Mouse (Mus musculus) heart, adult 8-10 months (tissue): ENCODE measurements around the gene Asap2. TPM values are rescaled to one million over a fixed set of nuclear protein-coding genes. Genes with fewer than 3 reads are reported as not detected.
"Not testable (repeated sequence)": the region's sequence is repeated elsewhere in the genome, so short reads cannot be mapped to it uniquely, and the experiment has no call there.

ENCODE experiments used
- DNase-seq: peaks from one replicate; pipeline ENCODE4 v3.0.0; 2022; ENCODE audit warnings: low spot score
- total RNA-seq, 4 experiments: library from RNA; stranded (reverse); gene quantifications; 2 replicates each; pipeline ENCODE4 v1.2.4; 2022

Asap2 gene
- total RNA-seq, result 10 to 100 TPM in 2 of 4 experiments, 1 to 10 TPM in 2; 9.0 to 10.3 (median 10.0) TPM

DNA sequence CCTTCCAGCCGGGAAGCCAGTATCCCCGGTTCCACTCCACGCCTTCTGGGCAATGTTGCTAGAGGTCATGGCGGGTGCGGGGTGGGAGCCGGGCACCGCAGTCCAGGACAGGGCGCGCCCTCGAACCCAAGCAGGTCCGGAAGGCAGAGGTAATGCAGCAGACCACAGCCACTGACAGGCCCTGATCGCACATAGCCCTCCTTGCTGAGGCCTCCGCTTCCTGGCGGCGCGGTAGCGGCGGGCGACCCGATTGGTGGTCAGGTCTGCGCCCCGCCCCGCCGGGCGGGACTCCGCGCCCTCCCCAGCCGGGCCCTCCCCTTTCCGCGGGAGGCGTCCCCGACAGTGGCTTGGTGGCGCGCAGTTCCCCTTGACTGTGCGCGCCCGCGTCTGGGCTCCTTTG is at the start of gene Asap2:
TSS of gene Asap2 (plus strand) at position 328 of the 400 bp plus-strand sequence.
- peak; percentile 52 for DNase-seq

DNA sequence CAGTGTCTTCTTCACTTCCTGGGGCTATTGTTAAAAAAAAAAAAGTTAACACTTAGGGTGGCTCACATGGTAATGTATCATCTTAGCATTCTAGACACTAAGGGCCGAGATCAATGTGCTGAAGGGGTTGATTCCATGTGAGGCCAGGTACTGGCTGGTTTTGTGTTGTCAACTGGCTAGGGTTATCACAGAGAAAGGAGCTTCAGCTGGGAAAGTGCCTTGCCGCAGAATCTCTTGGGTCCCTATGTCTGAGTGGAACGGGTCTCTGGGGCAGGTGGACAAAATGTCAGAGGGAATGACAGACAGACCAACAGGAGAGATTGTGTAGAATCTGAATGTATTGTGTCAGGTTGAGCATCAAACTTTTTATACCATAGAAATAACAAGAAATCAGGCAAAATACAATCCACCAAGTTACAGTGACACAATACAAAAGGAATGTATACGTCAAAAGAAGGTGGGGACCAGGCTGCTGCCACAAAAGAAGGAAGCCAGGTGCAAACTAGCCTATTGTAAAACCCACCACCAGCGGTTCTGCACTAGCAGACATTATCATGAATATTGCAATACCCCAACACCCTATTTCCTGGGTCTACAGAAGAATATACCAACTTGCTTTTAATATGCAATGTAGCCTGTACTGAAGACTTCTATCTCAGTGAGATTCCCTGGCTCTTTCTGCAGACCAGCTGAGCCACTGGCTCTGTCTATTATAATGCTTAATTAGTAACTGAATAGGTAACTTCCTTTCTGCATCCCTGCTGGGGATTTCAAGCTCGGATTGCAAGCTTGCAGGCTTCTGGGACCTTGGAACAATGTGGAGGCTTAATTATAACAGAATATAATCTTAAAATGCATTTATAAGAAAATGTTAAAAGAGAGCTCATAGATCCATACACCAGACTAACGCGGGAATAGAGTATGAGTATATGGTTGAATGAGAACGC is 42.9 kb upstream of the Asap2 start:
- DNase-seq, result not testable (repeated sequence)

DNA sequence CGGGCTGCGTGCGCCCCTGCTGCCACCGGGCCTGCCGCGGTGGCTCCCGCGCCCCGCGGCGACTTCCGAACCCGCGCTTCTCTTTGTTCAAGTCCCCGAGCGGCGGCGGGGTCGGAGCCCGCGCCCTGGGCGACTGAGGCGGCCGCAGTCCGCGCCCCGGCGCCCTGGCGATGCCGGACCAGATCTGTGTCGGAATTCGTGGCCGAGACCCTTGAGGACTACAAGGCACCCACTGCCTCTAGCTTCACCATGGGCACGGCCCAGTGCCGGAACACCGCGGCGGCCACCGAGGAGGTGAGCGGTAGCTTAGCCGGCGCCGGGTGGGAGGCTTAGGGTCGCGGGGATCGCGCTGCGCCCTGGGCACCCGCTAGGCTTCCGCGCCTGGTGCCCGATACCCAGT is 320 bp downstream of the Asap2 start:
- not testable (repeated sequence) for DNase-seq

DNA sequence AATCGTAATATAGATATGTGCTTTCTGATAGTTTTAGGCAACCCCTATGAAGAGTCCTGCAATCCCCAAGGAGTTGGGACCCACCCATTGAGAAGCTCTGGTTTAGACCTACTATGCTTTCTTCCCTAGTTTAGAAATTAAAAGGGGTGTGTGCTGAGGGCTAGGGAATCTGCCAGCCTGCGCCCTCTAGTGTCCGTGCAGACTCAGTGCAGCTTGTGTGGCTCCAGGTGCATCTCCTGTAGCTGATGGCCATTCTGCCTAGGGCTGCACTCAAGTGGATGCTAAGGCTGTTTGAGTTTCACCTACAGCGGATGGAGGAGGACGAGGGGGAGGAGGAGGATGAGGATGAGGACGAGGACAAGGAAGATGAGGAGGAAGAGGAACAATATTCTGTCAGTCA is 40.6 kb downstream of the Asap2 start:
- DNase-seq, result not testable (repeated sequence)

DNA sequence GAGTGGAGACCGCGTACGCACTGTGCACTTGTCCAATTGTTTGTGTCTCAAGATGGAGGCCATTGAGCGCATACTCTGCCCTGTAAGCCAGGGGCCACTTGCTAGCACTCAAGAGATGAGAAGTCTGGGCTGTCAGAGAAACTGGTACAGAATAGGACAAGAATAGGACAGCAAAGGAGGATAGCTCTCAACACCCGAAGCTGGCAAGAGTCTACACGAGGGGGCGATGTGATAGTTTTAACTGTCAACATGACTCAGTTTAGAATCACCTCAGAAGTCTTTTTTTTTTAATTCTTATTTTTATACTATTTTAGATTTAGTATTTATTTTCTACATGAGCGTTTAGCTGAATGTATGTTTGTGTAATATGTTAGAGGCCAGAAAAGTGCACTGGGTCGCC is 56.5 kb downstream of the Asap2 start:
- DNase-seq, result not testable (repeated sequence)

DNA sequence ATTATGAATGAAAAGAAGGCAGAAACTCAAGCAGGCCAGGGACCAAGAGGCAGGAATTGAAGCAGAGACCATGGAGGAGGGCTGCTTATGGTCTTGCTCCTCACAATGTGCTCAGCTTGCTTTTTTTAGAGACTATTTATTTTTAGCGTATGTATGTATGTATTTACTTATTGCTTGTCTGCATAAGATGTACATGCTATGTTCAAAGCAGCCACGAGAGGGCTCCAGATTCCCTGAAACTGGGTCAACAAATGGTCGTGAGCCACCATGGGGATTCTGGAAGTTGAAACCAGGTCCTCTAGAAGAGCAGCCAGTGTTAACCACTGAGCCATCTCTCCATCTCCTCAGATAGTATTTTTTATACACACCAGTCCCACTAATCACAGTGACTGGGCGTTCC is 85.5 kb downstream of the Asap2 start:
- DNase-seq, result peak; percentile 84

DNA sequence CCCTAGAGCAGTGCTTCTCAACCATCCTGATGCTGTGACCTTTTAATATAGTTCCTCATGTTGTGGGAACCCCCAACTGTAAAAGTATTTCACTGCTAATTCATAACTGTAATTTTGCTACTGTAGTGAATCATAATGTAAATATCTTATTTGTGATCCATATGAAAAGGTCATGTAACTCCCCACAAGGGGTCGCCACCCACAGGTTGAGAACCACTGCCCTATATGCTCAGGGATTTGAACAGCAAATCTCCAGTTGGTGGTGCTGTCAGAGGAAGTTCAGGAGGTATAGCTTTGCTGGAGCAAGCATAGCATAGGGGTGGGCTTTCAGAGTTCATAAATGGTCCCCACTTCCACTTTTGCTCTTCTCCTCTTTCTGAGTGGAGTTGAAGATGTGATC is 99.9 kb downstream of the Asap2 start:
- DNase-seq, result not testable (repeated sequence)

DNA sequence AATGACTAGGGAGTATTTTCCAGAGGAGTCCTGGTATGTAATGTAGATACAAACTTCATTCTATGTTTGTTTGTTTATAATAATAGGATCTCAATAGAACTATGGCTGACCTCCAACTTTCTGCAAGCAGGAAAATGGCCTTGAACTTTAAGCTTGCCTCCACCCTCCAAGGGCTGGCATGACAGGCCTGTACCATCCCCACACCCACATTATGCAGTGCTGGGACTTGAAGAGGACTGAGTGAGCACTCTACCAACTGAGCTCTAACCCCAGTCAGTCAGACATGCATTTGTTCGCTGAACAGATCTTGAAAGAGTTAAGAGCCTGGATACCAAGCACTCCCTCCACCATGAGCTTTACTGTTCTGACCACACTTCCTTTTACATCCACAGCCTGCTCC is 102.2 kb downstream of the Asap2 start:
- DNase-seq, result not testable (repeated sequence)

DNA sequence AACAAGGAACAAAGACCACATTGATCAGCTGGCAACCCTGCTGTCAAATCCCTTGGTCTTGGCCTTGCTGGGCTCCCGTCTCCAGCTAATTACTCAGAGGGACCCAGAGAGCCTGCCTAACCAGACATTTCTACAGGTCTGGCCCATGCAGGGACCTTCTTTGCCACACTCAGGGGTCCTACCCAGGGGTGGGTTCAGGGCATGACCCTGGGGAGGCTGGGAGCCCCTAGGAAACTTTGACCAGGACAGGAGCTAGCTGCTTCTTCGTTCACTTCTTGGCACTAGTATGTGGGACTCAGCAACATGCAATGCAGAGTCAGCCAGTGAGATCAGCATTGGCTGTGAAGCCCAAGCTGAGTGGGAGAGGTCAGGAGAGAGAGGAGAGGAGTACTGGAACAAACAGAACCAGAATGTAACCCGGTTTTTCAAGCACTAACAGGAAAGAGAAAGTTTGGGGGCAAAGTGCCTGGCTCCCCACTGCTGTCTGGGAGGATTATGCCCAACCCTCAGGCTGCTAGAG is 107.6 kb downstream of the Asap2 start:
- DNase-seq, result not testable (repeated sequence)

DNA sequence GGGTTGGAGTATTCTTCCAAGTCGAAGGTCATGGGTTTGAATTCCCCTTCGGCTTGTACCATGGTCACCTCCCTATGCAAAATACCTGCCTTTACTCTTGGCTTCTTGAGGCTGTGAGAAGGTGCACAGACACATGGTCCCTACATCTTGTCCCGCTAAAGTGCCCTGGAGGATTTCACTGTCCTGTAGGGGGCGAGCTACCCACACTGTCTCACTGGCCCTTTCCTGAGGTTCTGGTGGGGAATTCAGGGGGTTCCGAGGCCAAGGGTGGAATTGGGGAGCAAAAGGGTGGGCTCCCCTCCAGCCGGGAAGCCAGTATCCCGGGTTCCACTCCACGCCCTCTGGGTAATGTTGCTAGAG is 120.8 kb downstream of the Asap2 start:
- DNase-seq, result not testable (repeated sequence)

DNA sequence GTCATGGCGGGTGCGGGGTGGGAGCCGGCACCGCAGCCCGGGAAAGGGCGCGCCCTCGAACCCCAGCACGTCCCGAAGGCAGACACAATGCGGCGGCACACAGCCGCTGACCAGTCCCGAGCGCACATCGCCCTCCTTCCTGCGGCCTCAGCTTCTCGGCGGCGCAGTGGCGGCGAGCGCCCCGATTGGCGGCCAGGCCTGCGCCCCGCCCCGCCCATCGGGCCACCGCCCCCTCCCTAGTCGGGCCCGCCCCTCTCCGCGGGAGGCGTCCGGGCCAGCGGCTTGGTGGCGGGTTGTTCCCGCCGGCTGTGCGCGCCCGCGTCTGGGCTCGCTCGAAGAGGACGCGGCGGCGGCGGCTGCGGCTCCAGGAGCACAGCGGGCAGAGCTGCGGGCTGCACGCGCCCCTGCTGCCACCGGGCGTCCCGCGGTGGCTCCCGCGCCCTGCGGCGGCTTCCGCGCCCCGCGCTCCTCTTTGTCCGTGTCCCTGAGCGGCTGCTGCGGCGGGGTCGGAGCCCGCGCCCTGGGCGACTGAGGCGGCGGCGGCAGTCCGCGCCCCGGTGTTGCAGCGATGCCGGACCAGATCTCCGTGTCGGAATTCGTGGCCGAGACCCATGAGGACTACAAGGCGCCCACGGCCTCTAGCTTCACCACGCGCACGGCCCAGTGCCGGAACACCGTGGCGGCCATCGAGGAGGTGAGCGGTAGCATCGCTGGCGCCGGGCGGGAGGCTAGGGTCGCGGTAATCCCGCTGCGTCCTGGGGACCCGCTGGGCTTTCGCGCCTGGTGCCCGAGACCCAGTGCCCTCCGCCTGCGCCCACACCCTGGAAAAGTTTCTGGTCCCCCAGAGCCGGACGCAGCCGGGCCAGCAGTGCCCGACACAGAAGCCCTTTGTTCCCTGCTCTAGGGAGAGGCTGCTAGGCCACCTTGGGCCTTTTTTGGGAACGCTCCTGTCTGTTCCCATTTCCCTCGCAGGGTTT is 121.5 kb downstream of the Asap2 start:
- peak; percentile 71 for DNase-seq

DNA sequence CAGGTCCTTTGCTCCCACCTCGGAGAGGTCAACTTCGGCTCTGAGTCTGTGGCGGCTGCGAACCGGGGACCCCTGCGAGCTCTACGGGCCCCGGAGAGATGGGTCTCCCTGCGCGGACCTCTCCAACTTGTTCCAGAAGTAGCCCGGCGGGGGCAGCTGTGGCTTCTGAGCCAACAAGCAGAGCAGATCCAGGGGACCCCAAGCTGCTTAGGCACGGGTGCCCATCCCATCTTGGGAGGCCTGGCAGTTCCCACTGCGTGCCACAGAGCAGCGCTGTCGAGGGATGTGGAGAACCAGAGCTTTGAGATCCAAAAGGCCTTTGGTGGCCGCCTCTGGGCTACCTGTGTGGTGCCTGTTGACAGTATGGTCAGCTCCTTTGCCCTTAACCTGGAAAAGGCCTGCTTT is 122.2 kb downstream of the Asap2 start:
- peak; percentile 66 for DNase-seq

DNA sequence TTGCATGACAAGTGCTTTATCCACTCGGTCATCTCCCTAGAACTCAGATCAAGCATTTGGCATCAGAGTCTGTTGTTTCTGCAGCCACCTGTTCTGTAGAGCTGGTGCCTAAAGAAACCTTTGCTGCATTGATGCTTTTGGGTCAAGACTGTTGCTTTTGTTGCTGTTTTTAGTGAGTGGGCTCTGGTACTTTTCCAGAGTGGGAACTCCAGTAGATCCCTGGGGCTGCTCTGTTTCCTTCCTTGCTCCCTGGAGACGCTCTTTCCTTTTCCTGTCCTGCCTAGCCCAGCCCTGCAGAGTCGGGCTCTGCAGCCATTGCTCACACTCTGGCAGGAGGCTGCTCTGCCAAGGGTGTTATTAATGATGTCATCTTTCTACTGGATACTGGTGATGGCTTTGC is 129.2 kb downstream of the Asap2 start:
- DNase-seq, result peak; percentile 61

DNA sequence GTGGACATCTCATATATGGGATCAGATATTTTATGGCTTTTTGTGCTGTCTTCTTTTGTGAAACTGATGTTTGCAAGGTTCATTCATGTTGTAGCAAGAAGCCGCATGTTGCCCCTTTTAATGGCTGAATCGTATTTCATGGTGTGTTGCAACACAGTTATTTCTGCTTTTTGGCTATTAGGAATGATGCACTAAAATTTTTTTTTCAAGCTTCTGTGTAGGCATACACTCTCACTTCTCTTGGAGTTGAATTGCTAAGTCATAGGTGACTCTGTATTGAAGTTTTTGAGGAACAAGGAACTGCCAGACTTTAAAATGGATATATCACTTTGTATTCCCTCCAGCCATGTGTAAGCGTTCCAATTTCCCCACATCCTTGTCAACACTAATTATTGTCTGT is 132.6 kb downstream of the Asap2 start:
- no peak for DNase-seq

DNA sequence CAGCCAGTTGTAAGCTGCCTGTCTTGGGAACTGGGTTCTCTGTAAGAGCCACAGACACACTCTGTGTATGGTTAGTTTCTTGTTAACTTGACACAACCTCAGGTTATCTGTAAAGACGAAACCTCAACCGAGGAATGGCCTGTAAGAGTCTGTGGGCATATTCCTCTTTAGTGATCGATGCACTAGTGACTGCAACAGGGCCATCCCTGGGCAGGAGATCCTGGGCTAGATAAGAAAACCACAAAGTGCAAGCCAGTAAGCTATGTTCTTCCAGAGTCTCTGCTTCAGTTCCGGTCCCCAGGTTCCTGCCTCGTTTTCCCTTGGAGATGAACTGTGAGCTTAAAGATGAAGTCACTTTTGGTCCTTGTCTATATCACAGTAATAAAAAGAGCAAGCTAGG is 133.4 kb downstream of the Asap2 start:
- no peak for DNase-seq

DNA sequence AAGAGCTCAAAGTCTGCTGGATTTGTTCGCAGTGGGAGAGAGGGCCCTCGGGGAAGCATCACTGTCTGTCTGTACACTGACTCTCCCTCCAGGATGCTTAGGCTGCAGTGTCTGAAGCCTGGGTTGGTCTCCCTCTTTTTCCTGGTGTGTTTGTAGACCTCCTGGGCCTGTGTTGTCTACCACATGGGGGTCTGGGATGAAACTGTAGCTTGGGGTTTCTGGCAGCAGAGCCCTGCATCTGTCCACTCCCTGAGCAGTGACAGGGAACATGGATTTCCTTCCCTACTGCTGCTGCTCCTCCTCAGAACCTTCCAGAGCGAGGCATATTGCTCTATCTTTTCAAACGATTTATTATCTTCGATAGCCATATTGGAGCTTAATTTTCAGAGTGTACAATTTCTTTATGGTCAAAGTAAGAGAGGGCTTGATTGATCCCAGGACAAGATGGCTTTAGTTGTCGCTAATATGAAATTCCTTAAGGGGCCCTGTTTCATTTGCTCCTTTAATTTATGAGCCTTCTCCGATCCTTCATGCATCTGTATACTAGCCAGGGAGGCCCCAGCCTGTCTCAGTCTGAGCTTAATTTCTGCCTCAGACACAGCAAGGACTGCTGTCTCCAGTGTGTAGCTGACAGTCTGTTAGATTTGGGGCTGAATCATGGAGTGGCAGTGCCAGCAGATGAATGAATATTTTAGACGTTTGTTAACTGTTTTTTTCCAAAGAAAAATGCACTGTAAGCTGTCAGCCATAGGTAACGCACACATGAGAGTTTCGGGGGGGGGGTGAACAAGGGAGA is 135.6 kb downstream of the Asap2 start:
- no peak for DNase-seq

DNA sequence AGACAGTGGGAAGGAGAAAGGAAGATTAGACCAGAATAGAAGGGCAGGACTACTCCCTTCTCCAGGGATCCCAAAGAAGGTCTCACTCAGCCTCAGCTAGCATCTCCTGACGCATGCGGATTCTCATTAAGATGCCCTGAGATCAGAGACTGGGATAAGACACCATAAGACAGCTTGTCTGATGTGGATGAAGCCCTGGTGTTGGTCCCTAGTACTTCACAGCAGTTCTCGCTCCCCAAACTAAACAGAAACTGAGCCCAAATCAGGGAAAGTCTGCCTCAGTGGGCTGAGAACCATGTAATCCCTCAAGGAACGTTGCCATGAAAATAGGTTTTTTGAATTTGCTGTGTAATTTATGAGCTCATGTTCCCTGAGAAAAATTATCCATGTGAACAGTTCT is 136.3 kb downstream of the Asap2 start:
- no peak for DNase-seq

DNA sequence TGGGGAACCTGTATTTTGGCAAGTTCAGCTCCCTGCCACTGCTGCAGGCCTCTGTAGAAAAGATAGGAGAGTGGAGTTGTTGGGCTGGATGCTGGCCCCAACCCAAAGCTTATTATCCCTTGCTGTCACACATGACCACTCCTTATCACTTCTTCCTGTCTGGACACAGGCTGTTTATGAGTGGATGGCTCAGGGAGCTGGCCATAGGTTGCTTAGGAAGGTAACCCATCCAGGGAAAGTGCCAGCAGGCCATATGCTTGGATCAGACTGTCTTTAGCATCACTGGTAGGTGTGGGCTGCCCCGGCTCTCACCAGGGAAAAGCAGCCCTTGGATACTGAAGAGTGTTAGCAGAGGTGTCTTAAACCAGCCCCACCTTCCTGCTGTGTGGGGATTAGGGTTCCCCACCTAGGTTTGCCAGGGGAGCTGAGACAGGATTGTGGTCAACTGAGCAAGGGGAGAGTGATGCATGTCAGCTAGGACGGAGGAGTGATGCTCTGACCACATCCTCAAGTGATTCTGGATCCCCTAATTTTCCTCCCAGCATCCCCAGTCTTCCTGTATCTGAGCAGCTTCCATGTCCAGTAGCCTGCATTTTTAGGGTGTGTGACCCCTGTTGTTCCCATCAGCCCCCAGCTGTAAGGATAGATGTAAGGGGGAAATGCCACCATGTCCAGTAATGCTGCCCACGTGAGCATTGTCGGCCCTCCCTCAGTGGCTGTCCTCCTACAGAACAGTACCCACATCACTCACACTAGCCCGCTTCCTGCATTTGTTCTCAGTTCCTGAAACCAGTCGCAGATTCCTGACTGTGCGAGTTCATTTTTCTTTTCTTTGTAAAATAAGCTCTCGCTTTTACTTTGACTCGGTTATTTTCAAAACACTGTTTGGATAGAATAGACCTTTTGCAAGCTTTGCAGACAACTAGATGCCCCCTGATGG is 138.9 kb downstream of the Asap2 start:
- DNase-seq, result no peak

DNA sequence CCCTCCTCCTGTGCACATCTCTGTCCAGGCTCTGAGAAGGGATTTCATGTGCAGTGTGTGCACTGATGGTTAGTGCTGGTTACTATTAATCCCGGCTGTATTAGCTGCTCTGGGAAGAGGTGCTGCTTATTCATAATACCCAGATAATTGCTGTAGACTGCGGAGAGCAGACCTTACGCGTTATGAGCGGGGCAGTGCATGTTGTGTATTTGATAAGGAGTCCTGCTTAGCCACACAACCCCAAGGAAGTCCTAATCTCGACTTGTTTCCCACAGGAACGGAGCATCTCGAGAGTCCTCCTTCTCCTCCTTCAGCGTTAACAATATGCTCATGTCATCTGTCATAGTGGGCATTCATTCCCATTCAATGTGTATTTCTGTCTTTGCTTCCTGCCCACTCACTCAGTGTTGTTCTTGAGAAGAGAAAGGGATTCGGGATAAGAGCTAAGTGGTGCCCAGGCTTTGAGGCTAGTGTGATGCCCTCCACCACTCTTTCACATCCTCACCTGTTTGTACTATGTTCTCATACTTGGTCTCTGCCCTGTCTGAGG is 140.1 kb downstream of the Asap2 start:
- DNase-seq, result no peak

DNA sequence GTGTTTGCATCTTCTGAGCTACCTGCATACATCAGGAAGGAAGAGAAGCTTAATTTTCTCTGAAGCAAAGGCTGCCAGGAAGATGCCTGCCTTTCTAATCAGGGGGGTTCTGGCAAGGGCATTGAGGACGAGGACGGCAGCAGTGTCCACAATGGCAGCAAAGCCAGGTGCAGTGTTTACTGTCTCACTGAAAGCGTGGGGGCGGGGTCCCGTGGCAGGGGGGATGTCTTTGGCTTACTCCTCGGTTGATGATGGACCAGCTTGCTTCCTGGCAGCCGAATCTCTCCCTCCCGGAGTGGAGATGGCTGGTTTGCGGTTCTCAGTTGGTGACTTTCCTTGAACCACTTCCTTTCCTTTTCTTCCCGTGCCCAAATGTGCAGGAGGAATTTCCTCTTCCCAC is 142.3 kb downstream of the Asap2 start:
- DNase-seq, result no peak
